Mouse (Mus musculus) neural tube, embryonic 14.5 days (tissue): Measurements from ENCODE around the gene Tbc1d2. TPM values are rescaled to one million over a fixed set of nuclear protein-coding genes. Genes with fewer than 3 reads are reported as not detected.

Source experiments
- ATAC-seq: fragments of 200-750 bp; cut with Nextera tagmentation; 2 replicates; pipeline ENCODE4 v1.8.0; 2017; ENCODE audit warnings: low read depth, mild to moderate bottlenecking, moderate TSS enrichment, moderate library complexity
- H3K27ac ChIP-seq: fragments of 300-500 bp; sonication (generic); 2 replicates; pipeline ENCODE4 v1.5.1; 2014; ENCODE audit warnings: low read depth, mild to moderate bottlenecking, control low read depth, low read length, moderate library complexity, mixed read lengths
- H3K27me3 ChIP-seq: fragments of 300-500 bp; sonication (generic); 2 replicates; pipeline ENCODE4 v1.6.1; 2014; ENCODE audit warnings: low read length; ENCODE audit not compliant: control insufficient read depth, insufficient read depth
- H3K36me3 ChIP-seq: fragments of 300-500 bp; sonication (generic); 2 replicates; pipeline ENCODE4 v1.6.1; 2014; ENCODE audit warnings: low read length, mixed read lengths; ENCODE audit not compliant: control insufficient read depth, insufficient read depth
- H3K4me1 ChIP-seq: fragments of 300-500 bp; sonication (generic); 2 replicates; pipeline ENCODE4 v1.6.1; 2014; ENCODE audit warnings: low read length; ENCODE audit not compliant: control insufficient read depth, insufficient read depth
- H3K4me2 ChIP-seq: fragments of 300-500 bp; sonication (generic); 2 replicates; pipeline ENCODE4 v1.6.1; 2014; ENCODE audit warnings: mild to moderate bottlenecking, low read depth, low read length, control low read depth
- H3K4me3 ChIP-seq: fragments of 300-500 bp; sonication (generic); 2 replicates; pipeline ENCODE4 v1.5.1; 2014; ENCODE audit warnings: low read depth, low read length, control low read depth, mixed read lengths
- H3K9ac ChIP-seq: fragments of 300-500 bp; sonication (generic); replicated peaks from 2 replicates; pipeline ENCODE4 v1.6.1; 2014; ENCODE audit warnings: low read depth, mild to moderate bottlenecking, control low read depth, low read length, mixed read lengths
- H3K9me3 ChIP-seq: fragments of 300-500 bp; sonication (generic); 2 replicates; pipeline ENCODE4 v1.6.1; 2016; ENCODE audit warnings: low read length; ENCODE audit not compliant: control insufficient read depth
- WGBS: fragments of 180-500 bp; shearing (Covaris S2); extraction: QIAGEN DNeasy Blood & Tissue Kit; methylation state at CpG from one replicate; pipeline ENCODE4 v1.1.7; 2014; 5-methylcytosine and 5-hydroxymethylcytosine counted together
- polyA plus RNA-seq: library from polyadenylated mRNA; unstranded; fragments of >200 nt; fragmentation: Nextera tagmentation; extraction: Ambion mirVana; gene quantifications from 2 replicates; pipeline ENCODE4 v1.2.1, GENCODE M21; 2014

Gene Tbc1d2
- polyA plus RNA-seq, 1 experiment from 2014 or later, result 0.36 TPM

- H3K27me3 ChIP-seq, result no peaks in the 10 kb centered on the region
- ATAC-seq, result no peak
- no peak overlapping the region for H3K27ac ChIP-seq
- H3K9ac ChIP-seq, result no peak overlapping the region
- no peaks in the 10 kb centered on the region for H3K9me3 ChIP-seq
- 82% methylated on average over 14 of the region's 14 CpGs for WGBS
- H3K4me2 ChIP-seq, result no peak overlapping the region
- no peaks in the 10 kb centered on the region for H3K4me1 ChIP-seq
- no peak overlapping the region for H3K4me3 ChIP-seq
- no peaks in the 10 kb centered on the region for H3K36me3 ChIP-seq
Observed at GRCm38 (mm10) chr4:46560069-46560705, 89.8 kb downstream of the Tbc1d2 start.

DNA sequence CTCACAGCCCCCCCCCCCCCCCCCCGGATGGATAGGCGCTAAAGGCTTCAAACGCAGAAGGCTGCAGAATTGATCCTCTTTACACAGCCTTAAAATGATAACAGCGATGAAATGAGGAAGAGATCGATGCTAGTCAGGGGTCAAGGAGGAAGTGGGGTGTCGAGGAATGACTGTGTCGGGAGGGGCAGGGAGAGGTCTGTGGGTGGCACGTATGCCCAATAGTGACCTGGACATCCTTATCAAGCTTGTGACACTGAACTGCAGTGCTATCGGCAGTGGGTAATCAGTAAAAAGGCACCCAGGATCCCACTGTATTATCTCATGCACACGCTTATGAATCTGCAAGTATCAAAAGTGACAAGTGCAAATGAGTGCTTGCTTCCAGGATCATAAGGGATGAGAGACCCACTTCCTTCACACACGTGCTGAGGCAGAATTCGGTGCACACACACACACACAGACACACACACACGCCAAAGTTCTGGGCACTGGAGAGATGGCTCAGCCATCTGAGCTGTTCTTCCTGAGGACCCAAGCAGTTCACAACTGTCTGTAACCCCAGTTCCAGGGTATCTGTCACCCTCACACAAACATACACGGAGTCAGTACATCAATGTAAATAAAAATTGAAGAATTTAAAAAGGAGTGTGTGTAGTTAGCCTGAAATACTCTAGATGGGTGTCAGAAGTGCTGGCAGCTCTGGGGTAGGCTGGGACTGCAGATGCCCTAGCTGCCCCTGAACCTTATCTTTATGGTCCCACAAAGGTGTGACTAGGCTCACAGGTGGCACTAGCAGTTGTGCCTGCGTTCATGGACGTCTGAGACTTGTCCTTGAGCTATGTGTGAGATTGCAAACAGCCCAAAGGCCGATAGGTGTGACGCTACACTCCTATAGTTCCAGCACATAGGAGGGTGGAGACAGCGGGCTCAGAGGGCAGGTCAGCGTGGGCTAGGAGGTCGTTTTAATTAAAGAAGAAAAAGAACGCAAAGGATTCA lies 91.0 kb downstream of the Tbc1d2 start:
- Histone ChIP-seq H3K36me3 (no peaks in the 10 kb centered on the region), H3K4me3 (no peak overlapping the region), H3K27me3 (no peaks in the 10 kb centered on the region), H3K4me2 (no peak overlapping the region), H3K27ac (no peak overlapping the region), H3K9me3 (no peaks in the 10 kb centered on the region), H3K4me1 (no peaks in the 10 kb centered on the region), H3K9ac (no peak overlapping the region)
- no peak for ATAC-seq
- 79% methylated on average over 22 of the region's 22 CpGs for WGBS

GRCm38 (mm10) chr4:46556933-46557332 lies 93.1 kb downstream of the Tbc1d2 start:
- no peaks in the 10 kb centered on the region for H3K27me3 ChIP-seq
- H3K4me3 ChIP-seq, result no peak overlapping the region
- no peak for ATAC-seq
- H3K9me3 ChIP-seq, result no peaks in the 10 kb centered on the region
- H3K4me2 ChIP-seq, result no peak overlapping the region
- no peaks in the 10 kb centered on the region for H3K4me1 ChIP-seq
- no peak overlapping the region for H3K9ac ChIP-seq
- no peaks in the 10 kb centered on the region for H3K36me3 ChIP-seq
- H3K27ac ChIP-seq, result no peak overlapping the region
- 84% methylated on average over 3 of the region's 3 CpGs for WGBS

DNA sequence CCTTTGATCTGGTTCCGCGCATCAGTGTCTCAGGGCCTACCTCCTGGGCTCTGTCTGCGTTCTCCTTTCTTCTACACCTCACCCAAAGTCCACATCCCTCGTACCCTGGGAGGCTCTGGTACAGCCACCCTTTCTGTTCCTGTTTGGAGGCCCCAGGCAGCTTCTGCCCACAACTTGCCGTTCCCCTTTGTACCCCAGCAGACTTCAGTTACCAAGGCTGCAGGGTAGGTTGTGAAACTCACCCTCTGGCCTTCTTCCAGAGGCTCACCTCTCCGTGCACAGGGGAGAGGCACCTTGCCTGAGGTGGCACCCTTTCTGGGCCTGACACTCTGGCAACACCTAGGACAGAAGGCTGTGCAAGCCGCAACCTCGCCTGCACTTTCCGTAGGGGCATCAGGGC lies 94.2 kb downstream of the Tbc1d2 start:
- no peaks in the 10 kb centered on the region for H3K27me3 ChIP-seq
- 86% methylated on average over 9 of the region's 9 CpGs for WGBS
- ATAC-seq, result no peak
- no peaks in the 10 kb centered on the region for H3K36me3 ChIP-seq
- H3K9ac ChIP-seq, result no peak overlapping the region
- no peak overlapping the region for H3K4me3 ChIP-seq
- no peak overlapping the region for H3K27ac ChIP-seq
- H3K9me3 ChIP-seq, result no peaks in the 10 kb centered on the region
- no peak overlapping the region for H3K4me2 ChIP-seq
- no peaks in the 10 kb centered on the region for H3K4me1 ChIP-seq

Other genes with a start within 250 kb of the Tbc1d2 start
- 0.28 and 0.81 TPM in 2 replicates for gene Hemgn, start 236.7 kb downstream of the Tbc1d2 start, polyA plus RNA-seq
- gene Anp32b, start 199.3 kb downstream of the Tbc1d2 start, polyA plus RNA-seq, result 50.2 and 68.5 TPM in 2 replicates
- 60.4 and 65.1 TPM in 2 replicates for gene Nans, start 161.0 kb downstream of the Tbc1d2 start, polyA plus RNA-seq
- 1.1 and 1.4 TPM in 2 replicates for gene Trim14, start 114.1 kb downstream of the Tbc1d2 start, polyA plus RNA-seq
- gene Coro2a, start 48.0 kb downstream of the Tbc1d2 start, polyA plus RNA-seq, result 7.6 and 10.9 TPM in 2 replicates